Mouse (Mus musculus): ENCODE results near the gene Grin3b. TPM values are rescaled to one million over a fixed set of nuclear protein-coding genes. Genes with fewer than 3 reads are reported as not detected.

Grin3b gene
- polyA plus RNA-seq, 1 experiment from 2014 or later = 0.14 TPM

- peak overlapping the region; percentile 96 for H3K4me3 ChIP-seq (ENCODE audit: low read depth, low read length)
- under 1% methylated on average over 29 of the region's 29 CpGs for WGBS
- 0 out of 2 replicates have a peak, but pooled peaks cover under 1% of the 10 kb centered on the region for H3K27me3 ChIP-seq (replicated peaks; ENCODE audit: control insufficient read depth, insufficient read depth, low read length)
- DNase-seq (ENCODE audit: low spot score) = peak; percentile 72
- ATAC-seq (replicated peaks; ENCODE audit: low FRiP score) = no peak
- H3K36me3 ChIP-seq (ENCODE audit: control insufficient read depth, insufficient read depth, low read length) = peaks cover 10% of the 10 kb centered on the region
- H3K4me2 ChIP-seq = peak overlapping the region; percentile 98
- peaks cover 44% of the 10 kb centered on the region for H3K4me1 ChIP-seq (replicated peaks; ENCODE audit: control insufficient read depth, insufficient read depth, low read length)
- H3K27ac ChIP-seq (ENCODE audit: low read depth, low read length) = peak overlapping the region; percentile 97
- no peaks in the 10 kb centered on the region for H3K9me3 ChIP-seq (ENCODE audit: control insufficient read depth, low read length)
- peak overlapping the region; percentile 92 for H3K9ac ChIP-seq (ENCODE audit: low read depth, low read length)
Observed at GRCm38 (mm10) chr10:79928030-79928694, 42.4 kb upstream of the Grin3b start.

DNA sequence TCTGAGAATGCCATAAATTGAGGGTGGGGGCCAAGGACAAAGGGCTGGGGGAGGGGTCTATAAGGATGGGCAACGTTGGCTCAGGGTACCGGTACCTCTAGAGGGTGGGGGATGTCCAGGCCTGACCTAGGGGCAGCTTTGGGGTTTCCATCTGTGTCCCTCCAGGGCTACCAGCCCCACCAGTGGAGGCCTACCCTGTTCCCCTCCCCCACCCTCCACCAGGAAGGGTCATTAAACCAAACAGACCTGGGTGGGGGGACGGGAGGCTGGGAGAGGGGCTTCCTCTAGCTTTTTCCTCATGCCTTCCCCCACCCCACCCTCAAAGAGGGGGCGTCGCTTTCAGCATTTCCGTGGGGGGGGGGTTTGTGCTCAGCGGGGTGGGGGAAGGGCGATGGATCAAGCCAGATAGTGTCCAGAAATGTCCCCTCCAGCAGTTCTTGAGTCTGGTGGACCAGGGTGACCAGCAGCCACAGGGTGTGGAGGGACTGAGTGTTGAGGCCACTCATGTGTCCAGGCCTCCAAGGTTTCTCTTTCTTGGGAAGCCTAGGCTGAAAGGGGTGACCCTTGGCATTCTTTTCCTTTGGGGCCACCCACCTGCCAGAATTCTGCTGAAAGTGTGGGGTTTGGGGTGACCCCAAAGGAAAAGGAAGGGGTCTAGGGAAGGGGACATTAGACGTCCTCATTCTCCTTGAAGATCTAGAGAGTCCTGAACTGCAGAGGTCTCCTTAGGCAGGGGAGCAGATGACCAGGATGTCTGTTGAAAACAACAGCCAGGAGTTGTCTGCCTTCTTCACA, 41.4 kb upstream of the Grin3b start:
- Histone ChIP-seq H3K4me2 (peak overlapping the region; percentile 98), H3K9me3 (ENCODE audit: control insufficient read depth, low read length) (no peaks in the 10 kb centered on the region), H3K4me1 (replicated peaks; ENCODE audit: control insufficient read depth, insufficient read depth, low read length) (peaks cover 52% of the 10 kb centered on the region), H3K27ac (ENCODE audit: low read depth, low read length) (peak overlapping the region; percentile 97), H3K9ac (ENCODE audit: low read depth, low read length) (peak overlapping the region; percentile 92), H3K4me3 (ENCODE audit: low read depth, low read length) (peak overlapping the region; percentile 96), H3K36me3 (ENCODE audit: control insufficient read depth, insufficient read depth, low read length) (peaks cover 13% of the 10 kb centered on the region), H3K27me3 (replicated peaks; ENCODE audit: control insufficient read depth, insufficient read depth, low read length) (no peaks in the 10 kb centered on the region)
- 19% methylated on average over 9 of the region's 9 CpGs for WGBS
- DNase-seq (ENCODE audit: low spot score) (no peak), ATAC-seq (replicated peaks; ENCODE audit: low FRiP score) (no peak)

DNA sequence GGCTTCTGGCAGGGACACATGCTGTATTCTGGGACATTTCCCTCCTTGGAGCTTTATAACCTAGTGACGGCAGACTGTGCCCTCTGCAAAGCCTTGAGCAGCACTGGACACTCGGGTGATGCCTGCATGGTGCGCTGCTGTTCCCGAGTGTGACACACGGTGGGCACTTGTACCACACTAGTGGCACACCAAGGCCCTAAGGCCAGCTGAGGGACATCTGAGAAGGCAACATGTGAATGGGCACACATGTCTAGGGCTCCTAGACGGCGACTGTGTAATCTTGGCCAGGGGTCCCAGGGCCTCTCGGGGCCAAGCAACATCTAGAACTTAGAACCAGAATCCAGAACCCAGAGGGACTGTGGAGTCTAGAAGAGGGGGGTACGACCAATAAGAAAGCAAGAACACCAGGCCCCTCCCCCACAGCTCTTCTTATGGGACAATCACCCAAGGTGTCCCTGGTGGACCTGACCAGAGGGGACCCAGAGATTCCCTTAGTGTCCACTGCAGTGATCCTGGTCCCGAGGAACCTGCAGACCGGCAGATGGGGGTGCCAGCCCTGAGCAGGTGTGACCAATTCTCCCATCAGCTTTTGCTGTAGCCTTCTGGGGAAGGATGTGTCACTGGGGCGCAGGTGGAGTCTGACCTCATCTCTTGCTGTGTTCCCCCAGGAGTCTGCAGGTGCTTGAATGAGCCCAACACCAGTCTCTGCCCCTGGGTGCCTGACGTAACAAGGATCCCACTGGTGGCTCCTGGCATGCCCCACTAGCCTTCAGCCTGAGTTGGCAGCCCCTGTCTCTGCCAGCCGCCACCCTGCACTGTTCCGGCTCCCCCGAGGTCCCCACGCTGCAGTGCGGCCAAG, 40.3 kb upstream of the Grin3b start:
- H3K9ac ChIP-seq (ENCODE audit: low read depth, low read length) = no peak overlapping the region
- H3K4me2 ChIP-seq = peak overlapping the region; percentile 98
- ATAC-seq (replicated peaks; ENCODE audit: low FRiP score) (no peak), DNase-seq (ENCODE audit: low spot score) (no peak)
- no peaks in the 10 kb centered on the region for H3K9me3 ChIP-seq (ENCODE audit: control insufficient read depth, low read length)
- peaks cover 57% of the 10 kb centered on the region for H3K4me1 ChIP-seq (replicated peaks; ENCODE audit: control insufficient read depth, insufficient read depth, low read length)
- peak overlapping the region; percentile 97 for H3K27ac ChIP-seq (ENCODE audit: low read depth, low read length)
- 87% methylated on average over 18 of the region's 18 CpGs for WGBS
- H3K4me3 ChIP-seq (ENCODE audit: low read depth, low read length) = peak overlapping the region; percentile 6; the same call in 1 of the 2 replicates
- no peaks in the 10 kb centered on the region for H3K27me3 ChIP-seq (replicated peaks; ENCODE audit: control insufficient read depth, insufficient read depth, low read length)
- peaks cover 17% of the 10 kb centered on the region for H3K36me3 ChIP-seq (ENCODE audit: control insufficient read depth, insufficient read depth, low read length)

GRCm38 (mm10) chr10:79930826-79931186, 39.7 kb upstream of the Grin3b start:
- WGBS = 90% methylated on average over 16 of the region's 16 CpGs
- 0 out of 2 replicates have a peak overlapping the region, but pooled peaks have one; percentile 5 for H3K4me3 ChIP-seq (ENCODE audit: low read depth, low read length)

GRCm38 (mm10) chr10:79931797-79932196, 38.7 kb upstream of the Grin3b start:
- Histone ChIP-seq H3K9ac (ENCODE audit: low read depth, low read length) (no peak overlapping the region), H3K27ac (ENCODE audit: low read depth, low read length) (0 out of 2 replicates have a peak overlapping the region, but pooled peaks have one; percentile 11), H3K4me1 (replicated peaks; ENCODE audit: control insufficient read depth, insufficient read depth, low read length) (peaks cover 59% of the 10 kb centered on the region), H3K36me3 (ENCODE audit: control insufficient read depth, insufficient read depth, low read length) (peaks cover 23% of the 10 kb centered on the region), H3K27me3 (replicated peaks; ENCODE audit: control insufficient read depth, insufficient read depth, low read length) (no peaks in the 10 kb centered on the region), H3K4me3 (ENCODE audit: low read depth, low read length) (no peak overlapping the region), H3K9me3 (ENCODE audit: control insufficient read depth, low read length) (no peaks in the 10 kb centered on the region), H3K4me2 (peak overlapping the region; percentile 25; the same call in 1 of the 2 replicates)
- DNase-seq (ENCODE audit: low spot score) (no peak), ATAC-seq (replicated peaks; ENCODE audit: low FRiP score) (no peak)
- 76% methylated on average over 9 of the region's 9 CpGs for WGBS

More at GRCm38 (mm10) chr10:79930826-79931186, 39.7 kb upstream of the Grin3b start:
- H3K27me3 ChIP-seq (replicated peaks; ENCODE audit: control insufficient read depth, insufficient read depth, low read length) = no peaks in the 10 kb centered on the region
- peaks cover 20% of the 10 kb centered on the region for H3K36me3 ChIP-seq (ENCODE audit: control insufficient read depth, insufficient read depth, low read length)
- DNase-seq (ENCODE audit: low spot score) (no peak), ATAC-seq (replicated peaks; ENCODE audit: low FRiP score) (no peak)
- peaks cover 60% of the 10 kb centered on the region for H3K4me1 ChIP-seq (replicated peaks; ENCODE audit: control insufficient read depth, insufficient read depth, low read length)
- H3K27ac ChIP-seq (ENCODE audit: low read depth, low read length) = no peak overlapping the region
- no peak overlapping the region for H3K4me2 ChIP-seq
- H3K9me3 ChIP-seq (ENCODE audit: control insufficient read depth, low read length) = no peaks in the 10 kb centered on the region
- no peak overlapping the region for H3K9ac ChIP-seq (ENCODE audit: low read depth, low read length)

DNA sequence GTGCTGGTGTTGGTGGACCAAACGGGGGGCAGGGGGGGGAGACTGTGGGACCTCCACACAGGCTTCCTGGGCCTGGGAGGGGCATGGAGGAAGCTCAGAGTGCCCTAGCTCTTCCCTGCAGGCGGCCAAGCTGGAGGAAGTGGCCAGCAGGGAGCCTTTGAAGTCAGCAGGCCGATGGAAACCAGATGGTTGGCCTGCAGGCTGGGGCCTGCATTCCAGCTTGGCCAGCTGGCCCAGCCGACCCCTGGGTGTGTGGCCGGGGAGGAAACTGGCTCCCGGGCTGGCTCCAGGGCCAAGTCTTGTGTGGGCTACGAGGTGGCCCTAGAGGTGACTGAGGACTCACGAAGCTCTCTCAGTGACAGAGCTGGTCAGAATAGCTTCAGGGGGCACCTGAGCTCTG, 37.8 kb upstream of the Grin3b start:
- Histone ChIP-seq H3K9me3 (ENCODE audit: control insufficient read depth, low read length) (no peaks in the 10 kb centered on the region), H3K4me3 (ENCODE audit: low read depth, low read length) (no peak overlapping the region), H3K36me3 (ENCODE audit: control insufficient read depth, insufficient read depth, low read length) (peaks cover 23% of the 10 kb centered on the region), H3K4me2 (peak overlapping the region; percentile 31), H3K27ac (ENCODE audit: low read depth, low read length) (0 out of 2 replicates have a peak overlapping the region, but pooled peaks have one; percentile 39), H3K27me3 (replicated peaks; ENCODE audit: control insufficient read depth, insufficient read depth, low read length) (no peaks in the 10 kb centered on the region), H3K4me1 (replicated peaks; ENCODE audit: control insufficient read depth, insufficient read depth, low read length) (peaks cover 67% of the 10 kb centered on the region), H3K9ac (ENCODE audit: low read depth, low read length) (peak overlapping the region; percentile 35; the same call in 1 of the 2 replicates)
- DNase-seq (ENCODE audit: low spot score) (no peak), ATAC-seq (replicated peaks; ENCODE audit: low FRiP score) (no peak)
- 50% methylated on average over 8 of the region's 8 CpGs for WGBS

DNA sequence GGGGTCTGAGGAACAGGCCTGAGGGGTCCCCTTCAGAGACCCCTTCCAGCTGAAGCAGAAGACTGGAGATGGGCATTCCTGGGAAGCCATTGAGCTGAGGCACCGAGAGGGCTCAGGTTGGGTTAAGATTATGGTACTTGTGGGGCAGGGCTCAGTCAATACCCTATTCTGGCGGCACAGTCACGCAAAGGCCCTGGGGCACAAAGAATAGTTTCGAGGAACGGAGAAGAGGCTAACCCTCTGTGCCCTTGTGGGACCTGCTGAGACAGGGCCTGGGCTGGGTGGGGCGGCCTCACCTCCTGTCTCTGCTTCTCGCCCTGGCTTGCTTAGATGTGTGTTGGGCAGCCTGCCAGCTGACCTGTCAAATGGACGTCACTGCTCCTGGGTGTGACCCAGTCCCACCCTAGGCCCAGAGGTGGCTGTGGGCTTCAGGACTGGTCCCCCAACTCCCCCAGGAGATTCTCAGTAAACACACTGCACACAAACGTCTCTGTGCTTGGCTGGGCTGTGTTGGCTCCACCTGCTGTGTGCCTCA, 37.3 kb upstream of the Grin3b start:
- no peaks in the 10 kb centered on the region for H3K9me3 ChIP-seq (ENCODE audit: control insufficient read depth, low read length)
- H3K36me3 ChIP-seq (ENCODE audit: control insufficient read depth, insufficient read depth, low read length) = peaks cover 23% of the 10 kb centered on the region

GRCm38 (mm10) chr10:79933861-79934260, 36.7 kb upstream of the Grin3b start:
- Histone ChIP-seq H3K4me3 (ENCODE audit: low read depth, low read length) (no peak overlapping the region), H3K4me1 (replicated peaks; ENCODE audit: control insufficient read depth, insufficient read depth, low read length) (peaks cover 77% of the 10 kb centered on the region), H3K27ac (ENCODE audit: low read depth, low read length) (no peak overlapping the region), H3K36me3 (ENCODE audit: control insufficient read depth, insufficient read depth, low read length) (peaks cover 25% of the 10 kb centered on the region), H3K27me3 (replicated peaks; ENCODE audit: control insufficient read depth, insufficient read depth, low read length) (no peaks in the 10 kb centered on the region), H3K9me3 (ENCODE audit: control insufficient read depth, low read length) (no peaks in the 10 kb centered on the region), H3K9ac (ENCODE audit: low read depth, low read length) (no peak overlapping the region), H3K4me2 (no peak overlapping the region)
- ATAC-seq (replicated peaks; ENCODE audit: low FRiP score) (no peak), DNase-seq (ENCODE audit: low spot score) (no peak)
- WGBS = 79% methylated on average over 6 of the region's 6 CpGs

More for the DNA sequence above, 37.3 kb upstream of the Grin3b start:
- WGBS = 69% methylated on average over 9 of the region's 9 CpGs
- no peaks in the 10 kb centered on the region for H3K27me3 ChIP-seq (replicated peaks; ENCODE audit: control insufficient read depth, insufficient read depth, low read length)
- H3K4me1 ChIP-seq (replicated peaks; ENCODE audit: control insufficient read depth, insufficient read depth, low read length) = peaks cover 72% of the 10 kb centered on the region
- no peak for DNase-seq (ENCODE audit: low spot score)
- no peak overlapping the region for H3K4me3 ChIP-seq (ENCODE audit: low read depth, low read length)
- H3K4me2 ChIP-seq = no peak overlapping the region
- H3K9ac ChIP-seq (ENCODE audit: low read depth, low read length) = 0 out of 2 replicates have a peak overlapping the region, but pooled peaks have one; percentile 5
- no peak for ATAC-seq (replicated peaks; ENCODE audit: low FRiP score)
- H3K27ac ChIP-seq (ENCODE audit: low read depth, low read length) = 0 out of 2 replicates have a peak overlapping the region, but pooled peaks have one; percentile 39
